ENCODE assay signal across 13 mouse cellular contexts in the genomic region with DNA sequence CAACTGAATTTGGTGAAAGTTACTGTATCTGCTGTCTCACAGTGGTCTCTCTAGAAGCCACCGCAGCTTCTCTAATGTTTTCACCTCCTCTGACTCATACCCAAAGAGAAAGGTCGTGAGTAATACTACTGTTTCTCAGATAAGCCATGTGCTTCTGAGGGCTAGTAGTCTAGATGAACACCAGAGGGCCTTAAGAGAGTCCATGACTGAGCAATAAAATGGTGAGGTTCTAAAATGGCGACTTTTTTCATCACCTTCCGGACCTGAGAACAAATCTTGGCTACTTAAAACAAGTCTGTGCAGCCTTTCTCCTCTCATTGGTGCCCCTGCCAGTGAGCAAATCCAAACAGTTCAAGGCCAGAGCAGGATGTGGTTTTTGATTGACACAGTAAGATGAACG. TPM values are rescaled to one million over a fixed set of nuclear protein-coding genes. Genes with fewer than 3 reads are reported as not detected.
DNase-seq lines count a peak whose midpoint lies in the region; ATAC-seq and TF ChIP-seq lines count a peak whose summit lies in the region.
"Had no signal": no experiment of that assay in that cellular context is flagged by ENCODE, and none has a peak within 500 bp of the region (broad histone marks: within the 10 kb centered on the region; RNA-seq: fewer than 3 reads in every experiment).

No protein-coding gene starts in this region.

- no peaks in the 10 kb centered on the region for H3K27me3 ChIP-seq in CH12.LX (replicated peaks)
- H3K27me3 ChIP-seq in liver, embryonic 11.5 days (replicated peaks; ENCODE audit: control insufficient read depth, insufficient read depth, low read length) = no peaks in the 10 kb centered on the region
- no peaks in the 10 kb centered on the region for H3K27me3 ChIP-seq in spleen, adult 2 months (ENCODE audit: control insufficient read depth, insufficient read depth, low read length)
- no peaks in the 10 kb centered on the region for H3K27me3 ChIP-seq in forebrain, embryonic 13.5 days
- no peaks in the 10 kb centered on the region for H3K27me3 ChIP-seq in heart, embryonic 11.5 days (ENCODE audit: control insufficient read depth, insufficient read depth, low read length)
- H3K27me3 ChIP-seq: forebrain, embryonic 12.5 days; heart, embryonic 13.5 days; intestine, embryonic 15.5 days; liver, embryonic 13.5 days had no signal

- dilution Hi-C loops in CH12.LX (cut with MboI; ENCODE audit: extremely low pct_ligation_motif_present, extremely low pct_unique_long_range_greater_than_20kb, low sequenced_read_pairs) = no loop called here

- peak in 1 of 2 experiments; percentile 58; a peak in 2 of 4 replicates for TF ChIP-seq CTCF in CH12.LX (conservative IDR thresholded peaks at IDR 0.05 in 1 of 2, IDR thresholded peaks at IDR 0.05 in 1 of 2; ENCODE audit: low read depth in 2 of 2, low read length in 2 of 2)
- TF ChIP-seq CTCF in spleen, adult 2 months (IDR thresholded peaks at IDR 0.05; ENCODE audit: extremely low read depth, insufficient read depth, insufficient read length, insufficient replicate concordance) = no peak

- peak overlapping the region; percentile 74 to 84 (median 75) for H3K4me3 ChIP-seq in CH12.LX (replicated peaks in 1 of 3; ENCODE audit: low read depth in 2 of 3, low read length in 2 of 3, poor library complexity in 1 of 3)
- no peak overlapping the region for H3K4me3 ChIP-seq in liver, embryonic 11.5 days (ENCODE audit: low read depth, low read length)
- H3K4me3 ChIP-seq in spleen, adult 2 months (ENCODE audit: extremely low read depth, insufficient read depth, insufficient read length) = peak overlapping the region; percentile 68
- no peak overlapping the region for H3K4me3 ChIP-seq in forebrain, embryonic 13.5 days
- no peak overlapping the region for H3K4me3 ChIP-seq in heart, embryonic 11.5 days (ENCODE audit: low read depth, low read length)
- H3K4me3 ChIP-seq: forebrain, embryonic 12.5 days; heart, embryonic 13.5 days; intestine, embryonic 15.5 days had no signal

- H3K9me3 ChIP-seq in CH12.LX (replicated peaks; ENCODE audit: low read length) = no peaks in the 10 kb centered on the region
- H3K9me3 ChIP-seq in liver, embryonic 11.5 days (ENCODE audit: control insufficient read depth, low read length) = no peaks in the 10 kb centered on the region
- no peaks in the 10 kb centered on the region for H3K9me3 ChIP-seq in forebrain, embryonic 13.5 days (replicated peaks)
- H3K9me3 ChIP-seq in heart, embryonic 11.5 days (replicated peaks; ENCODE audit: control insufficient read depth, low read length) = no peaks in the 10 kb centered on the region
- H3K9me3 ChIP-seq: forebrain, embryonic 12.5 days; heart, embryonic 13.5 days; intestine, embryonic 15.5 days; liver, embryonic 13.5 days had no signal

- H3K79me2 ChIP-seq in CH12.LX (replicated peaks; ENCODE audit: control insufficient read depth, extremely low read depth, insufficient read depth, poor library complexity, severe bottlenecking) = peaks cover 55% of the 10 kb centered on the region

- H3K36me3 ChIP-seq in CH12.LX (replicated peaks in 1 of 2; ENCODE audit: control insufficient read depth in 1 of 2, insufficient read depth in 1 of 2, low read length in 1 of 2) = peaks cover 11 to 22% of the 10 kb centered on the region in 2 experiments
- H3K36me3 ChIP-seq in liver, embryonic 11.5 days (ENCODE audit: control insufficient read depth, insufficient read depth, low read length) = no peaks in the 10 kb centered on the region
- H3K36me3 ChIP-seq in spleen, adult 2 months (ENCODE audit: control insufficient read depth, insufficient read depth, low read length) = peaks cover 2% of the 10 kb centered on the region; the same call in 1 of the 2 replicates
- H3K36me3 ChIP-seq in forebrain, embryonic 13.5 days (ENCODE audit: poor library complexity, severe bottlenecking) = no peaks in the 10 kb centered on the region
- H3K36me3 ChIP-seq in heart, embryonic 11.5 days (ENCODE audit: control insufficient read depth, insufficient read depth, low read length) = no peaks in the 10 kb centered on the region
- H3K36me3 ChIP-seq: forebrain, embryonic 12.5 days; heart, embryonic 13.5 days; intestine, embryonic 15.5 days; liver, embryonic 13.5 days had no signal

- in situ Hi-C loops in CH12.LX (cut with MboI; ENCODE audit: low pct_ligation_motif_present, low pct_unique_long_range_greater_than_20kb, low sequenced_read_pairs) = no loop called here

- H3K4me2 ChIP-seq in CH12.LX (ENCODE audit: insufficient read depth, low read depth, poor library complexity, severe bottlenecking) = peak overlapping the region; percentile 80; the same call in 1 of the 2 replicates
- H3K4me2 ChIP-seq in liver, embryonic 11.5 days = no peak overlapping the region
- H3K4me2 ChIP-seq in forebrain, embryonic 13.5 days = no peak overlapping the region
- H3K4me2 ChIP-seq in heart, embryonic 11.5 days = no peak overlapping the region
- H3K4me2 ChIP-seq: forebrain, embryonic 12.5 days; heart, embryonic 13.5 days; intestine, embryonic 15.5 days had no signal

- peak; percentile 89 for TF ChIP-seq EP300 in CH12.LX (IDR thresholded peaks at IDR 0.05; ENCODE audit: low read length)

- 47% methylated on average over 5 of the region's 5 CpGs for WGBS in liver, embryonic 11.5 days
- 6% methylated on average over 5 of the region's 5 CpGs for WGBS in spleen, adult 2 months
- 89% methylated on average over 5 of the region's 5 CpGs for WGBS in forebrain, embryonic 13.5 days
- WGBS in heart, embryonic 11.5 days (ENCODE audit: insufficient replicate concordance) = 72% methylated on average over 5 of the region's 5 CpGs

- H3K27ac ChIP-seq in CH12.LX (ENCODE audit: insufficient read depth, low read depth) = peak overlapping the region; percentile 94
- H3K27ac ChIP-seq in liver, embryonic 11.5 days (ENCODE audit: low read depth, low read length) = no peak overlapping the region
- H3K27ac ChIP-seq in spleen, adult 2 months (ENCODE audit: insufficient read depth, low read length) = peak overlapping the region; percentile 65
- H3K27ac ChIP-seq in forebrain, embryonic 13.5 days = no peak overlapping the region
- no peak overlapping the region for H3K27ac ChIP-seq in heart, embryonic 11.5 days (ENCODE audit: low read depth, low read length)
- H3K27ac ChIP-seq: forebrain, embryonic 12.5 days; heart, embryonic 13.5 days; intestine, embryonic 15.5 days; liver, embryonic 13.5 days had no signal

- peak; percentile 15 for TF ChIP-seq RAD21 in CH12.LX (IDR thresholded peaks at IDR 0.05; ENCODE audit: low read depth, low read length)

- peak overlapping the region; percentile 95 for H3K9ac ChIP-seq in CH12.LX (ENCODE audit: insufficient read depth, low read depth)
- no peak overlapping the region for H3K9ac ChIP-seq in liver, embryonic 11.5 days (ENCODE audit: low read depth, low read length)
- no peak overlapping the region for H3K9ac ChIP-seq in forebrain, embryonic 13.5 days
- H3K9ac ChIP-seq in heart, embryonic 11.5 days (ENCODE audit: low read depth, low read length) = no peak overlapping the region
- H3K9ac ChIP-seq: forebrain, embryonic 12.5 days; heart, embryonic 13.5 days; intestine, embryonic 15.5 days; liver, embryonic 13.5 days had no signal

- ATAC-seq in liver, embryonic 11.5 days (replicated peaks; ENCODE audit: low FRiP score) = 0 out of 2 replicates have a peak, but pooled peaks have one; percentile 38
- ATAC-seq in forebrain, embryonic 13.5 days = no peak
- ATAC-seq in heart, embryonic 11.5 days (replicated peaks; ENCODE audit: insufficient number of reproducible peaks, low FRiP score, low TSS enrichment) = no peak
- ATAC-seq: intestine, embryonic 15.5 days had no signal

- peaks cover 4 to 41% of the 10 kb centered on the region in 2 experiments; a peak in 3 of 4 replicates for H3K4me1 ChIP-seq in CH12.LX (ENCODE audit: control insufficient read depth in 1 of 2, insufficient read depth in 2 of 2)
- H3K4me1 ChIP-seq in liver, embryonic 11.5 days (replicated peaks; ENCODE audit: control insufficient read depth, insufficient read depth, low read length) = no peaks in the 10 kb centered on the region
- peaks cover 3% of the 10 kb centered on the region; the same call in 1 of the 2 replicates for H3K4me1 ChIP-seq in spleen, adult 2 months (ENCODE audit: control insufficient read depth, insufficient read depth, insufficient read length)
- no peaks in the 10 kb centered on the region for H3K4me1 ChIP-seq in forebrain, embryonic 13.5 days
- H3K4me1 ChIP-seq in heart, embryonic 11.5 days (ENCODE audit: control insufficient read depth, insufficient read depth, low read length) = no peaks in the 10 kb centered on the region
- H3K4me1 ChIP-seq: forebrain, embryonic 12.5 days; heart, embryonic 13.5 days; intestine, embryonic 15.5 days; liver, embryonic 13.5 days had no signal

- no peak for TF ChIP-seq POLR2A in CH12.LX (IDR thresholded peaks at IDR 0.05; ENCODE audit: low read depth, low read length)
- TF ChIP-seq POLR2A in spleen, adult 2 months (IDR thresholded peaks at IDR 0.05; ENCODE audit: low read depth, low read length) = no peak

- peak; percentile 95 for DNase-seq in 416B (ENCODE audit: low read depth)
- peak; percentile 89 for DNase-seq in CH12.LX (ENCODE audit: extremely low read depth)
- no peak for DNase-seq in liver, embryonic 11.5 days (ENCODE audit: low spot score)
- peak; percentile 61 to 76 for DNase-seq in spleen, adult 2 months (ENCODE audit: low read depth in 1 of 2, low spot score in 2 of 2)
- DNase-seq in adrenal gland, postnatal 25 days = no peak
- DNase-seq in urinary bladder, postnatal 14 days (ENCODE audit: low spot score) = no peak
- DNase-seq: layer of hippocampus, postnatal 36 days; liver, embryonic 13.5 days had no signal

RNA-seq across cellular contexts. Expression of a gene that starts 1.4 kb away (rescaled TPM):
- total RNA-seq in CH12.LX (2012; rRNA removed) = 34.4 and 38.5 TPM in 2 replicates
- 104 and 134 TPM in 2 replicates for total RNA-seq in CH12.LX (2014; rRNA removed)
- polyA plus RNA-seq in CH12.LX (2012; ENCODE audit: insufficient read length, low read depth) = 80.7 and 90.3 TPM in 2 replicates
- not detected in 2 replicates for polyA plus RNA-seq in liver, embryonic 11.5 days (2014; fragmentation: Nextera tagmentation; extraction: Ambion mirVana)
- polyA plus RNA-seq in spleen, adult 2 months (2012; rRNA removed) = 5.0 and 9.6 TPM in 2 replicates
- not detected in 2 replicates for total RNA-seq in adrenal gland, postnatal 25 days (2021)
- not detected in 2 replicates for polyA plus RNA-seq in forebrain, embryonic 13.5 days (2015; fragmentation: Nextera tagmentation; extraction: Ambion mirVana)
- polyA plus RNA-seq in heart, embryonic 11.5 days (2014; fragmentation: Nextera tagmentation; extraction: Ambion mirVana) = not detected in 2 replicates
- total RNA-seq: layer of hippocampus, postnatal 36 days had no signal
- polyA plus RNA-seq: heart, embryonic 13.5 days had no signal

RNA-seq across cellular contexts. Expression of a gene that starts 2.1 kb away (rescaled TPM):
- total RNA-seq in CH12.LX (2012; rRNA removed) = 51.6 and 53.5 TPM in 2 replicates
- total RNA-seq in CH12.LX (2014; rRNA removed) = 121 and 124 TPM in 2 replicates
- polyA plus RNA-seq in CH12.LX (2012; ENCODE audit: insufficient read length, low read depth) = 49.4 and 49.7 TPM in 2 replicates
- polyA plus RNA-seq in liver, embryonic 11.5 days (2014; fragmentation: Nextera tagmentation; extraction: Ambion mirVana) = 4.7 and 5.3 TPM in 2 replicates
- 16.3 and 22.9 TPM in 2 replicates for polyA plus RNA-seq in spleen, adult 2 months (2012; rRNA removed)
- 0.18 TPM in 1 of 2 replicates, not detected in the other for total RNA-seq in adrenal gland, postnatal 25 days (2021)
- polyA plus RNA-seq in forebrain, embryonic 13.5 days (2015; fragmentation: Nextera tagmentation; extraction: Ambion mirVana) = 0.17 and 0.29 TPM in 2 replicates
- polyA plus RNA-seq in heart, embryonic 11.5 days (2014; fragmentation: Nextera tagmentation; extraction: Ambion mirVana) = 0.69 and 0.73 TPM in 2 replicates

RNA-seq across cellular contexts. Expression of a gene that starts 45.3 kb away (rescaled TPM):
- total RNA-seq in CH12.LX (2012; rRNA removed) (66.5 and 91.7 TPM in 2 replicates), CH12.LX (2014; rRNA removed) (142 and 169 TPM in 2 replicates)
- polyA plus RNA-seq in CH12.LX (2012; ENCODE audit: insufficient read length, low read depth) = 78.9 and 82.0 TPM in 2 replicates
- not detected in 2 replicates for polyA plus RNA-seq in liver, embryonic 11.5 days (2014; fragmentation: Nextera tagmentation; extraction: Ambion mirVana)
- 0.35 TPM in 1 of 2 replicates, not detected in the other for polyA plus RNA-seq in spleen, adult 2 months (2012; rRNA removed)
- 2.0 TPM in 1 of 2 replicates, not detected in the other for total RNA-seq in adrenal gland, postnatal 25 days (2021)
- not detected in 2 replicates for polyA plus RNA-seq in forebrain, embryonic 13.5 days (2015; fragmentation: Nextera tagmentation; extraction: Ambion mirVana)
- not detected in 2 replicates for polyA plus RNA-seq in heart, embryonic 11.5 days (2014; fragmentation: Nextera tagmentation; extraction: Ambion mirVana)
- polyA plus RNA-seq: forebrain, embryonic 12.5 days; heart, embryonic 13.5 days; intestine, embryonic 15.5 days; liver, embryonic 13.5 days had no signal

Comparison
In these comparisons a context has a peak if more than half of its experiments do, and no peak if none do; other contexts are left out.
1. DNase-seq: peak in 416B (single experiment), CH12.LX (single experiment) and spleen, adult 2 months (2 of 2); none in liver, embryonic 11.5 days (single experiment), adrenal gland, postnatal 25 days (single experiment) and urinary bladder, postnatal 14 days (single experiment).
2. H3K27ac ChIP-seq: peak in CH12.LX (single experiment) and spleen, adult 2 months (single experiment); none in liver, embryonic 11.5 days (single experiment), forebrain, embryonic 13.5 days (single experiment) and heart, embryonic 11.5 days (single experiment).
3. H3K4me3 ChIP-seq: peak in CH12.LX (3 of 3) and spleen, adult 2 months (single experiment); none in liver, embryonic 11.5 days (single experiment), forebrain, embryonic 13.5 days (single experiment) and heart, embryonic 11.5 days (single experiment).
4. RNA of a gene that starts 45.3 kb away (polyA plus RNA-seq): 78.9 to 82.0 TPM in CH12.LX; 0.35 TPM in spleen, adult 2 months, not detected in liver, embryonic 11.5 days, not detected in forebrain, embryonic 13.5 days and not detected in heart, embryonic 11.5 days; every median in the first group is over 10 times any median in the second.